Mouse (Mus musculus) C2C12 (cell line): Measurements from ENCODE around the gene Tox2.

ENCODE experiments used
- CEBPB ChIP-seq: IDR thresholded peaks from one replicate; pipeline ENCODE4 v1.6.1; 2011; ENCODE audit warnings: low read depth, mild to moderate bottlenecking, control low read depth, moderate library complexity
- CTCF ChIP-seq: IDR thresholded peaks from one replicate; pipeline ENCODE4 v1.5.1; 2011; ENCODE audit not compliant: control insufficient read depth, insufficient read depth, insufficient read length
- MAX ChIP-seq: IDR thresholded peaks from one replicate; pipeline ENCODE4 v1.6.1; 2011; ENCODE audit warnings: mild to moderate bottlenecking, control low read depth
- MYOD1 ChIP-seq: IDR thresholded peaks from one replicate; pipeline ENCODE4 v1.6.1; 2011; ENCODE audit warnings: low read depth; ENCODE audit not compliant: control insufficient read depth, insufficient read length
- MYOG ChIP-seq: IDR thresholded peaks from one replicate; pipeline ENCODE4 v1.6.1; 2011; ENCODE audit not compliant: control insufficient read depth, insufficient read length; ENCODE audit errors: extremely low read depth
- USF1 ChIP-seq: IDR thresholded peaks from one replicate; pipeline ENCODE4 v1.6.1; 2011; ENCODE audit warnings: low read depth, mild to moderate bottlenecking, control low read depth, moderate library complexity

DNA sequence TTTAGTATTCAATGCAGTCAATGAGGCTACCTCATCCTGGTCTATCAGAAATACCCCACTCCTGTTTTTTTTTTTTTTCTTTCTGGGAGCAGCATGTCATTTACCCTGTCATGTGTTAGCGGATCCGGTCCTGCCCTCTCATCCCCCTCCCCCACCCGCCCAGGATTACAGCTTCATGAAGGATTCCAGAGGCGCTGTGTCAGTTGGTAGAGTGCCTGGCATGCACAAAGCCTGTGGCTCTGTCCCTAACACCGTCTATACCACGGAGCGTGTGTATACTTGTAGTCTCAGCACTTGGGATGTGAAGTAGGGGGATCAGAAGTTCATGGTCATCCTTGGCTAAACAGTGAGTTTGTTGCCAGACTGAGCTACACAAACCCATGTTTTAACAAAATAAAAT lies 15.6 kb downstream of the Tox2 start:
- TF ChIP-seq CTCF, result no peak
- no peak for TF ChIP-seq USF1
- TF ChIP-seq CEBPB, result no peak
- no peak for TF ChIP-seq MYOD1
- TF ChIP-seq MAX, result no peak
- TF ChIP-seq MYOG, result no peak
